Mouse (Mus musculus) skeletal muscle tissue, adult 2 months (tissue): ENCODE measurements around the gene Cyp2ab1.

Source experiments
- DNase-seq: peaks from one replicate; pipeline ENCODE4 v3.0.0-alpha.2; 2012; ENCODE audit warnings: low read depth, low spot score

Gene Cyp2ab1

DNA sequence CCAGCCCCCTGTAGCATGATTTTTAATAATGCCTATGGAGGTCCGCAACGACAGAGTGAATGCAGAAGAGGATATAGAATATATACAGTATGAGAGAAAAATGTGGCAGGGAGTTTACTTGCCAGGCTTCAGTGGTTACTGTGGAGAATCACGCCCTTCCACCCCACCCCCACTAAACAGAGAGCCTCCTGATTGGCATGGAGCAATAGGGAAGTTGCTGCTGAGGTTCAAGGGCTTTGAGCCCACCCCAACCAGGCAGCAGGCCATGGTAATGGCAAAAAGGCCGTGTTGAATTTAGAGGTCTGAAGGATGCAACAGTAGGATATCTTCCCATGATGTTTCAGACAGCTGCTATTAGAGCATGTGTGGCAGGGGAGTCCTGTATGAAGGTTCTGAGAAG is 53.9 kb downstream of the Cyp2ab1 start:
- no peak for DNase-seq

DNA sequence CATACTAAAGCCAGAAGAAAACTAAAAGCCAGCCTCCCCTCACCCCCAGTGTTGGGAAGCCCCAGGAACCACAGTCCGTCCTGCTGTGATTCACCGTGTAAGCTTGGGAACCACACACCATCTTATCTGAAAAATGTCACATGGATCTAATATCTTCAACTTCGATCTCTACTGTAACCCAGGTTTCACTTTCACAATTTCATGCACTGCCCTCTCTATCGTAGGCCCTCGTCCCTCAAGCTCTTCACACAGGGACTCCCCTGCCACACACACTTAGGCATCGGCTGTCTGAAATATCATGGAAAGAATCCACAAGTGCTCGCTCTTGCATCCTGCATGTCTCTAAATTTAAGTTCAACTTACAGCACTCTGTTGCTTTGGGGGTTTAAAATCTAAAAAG is 60.1 kb downstream of the Cyp2ab1 start:
- DNase-seq: no peak
